Mouse (Mus musculus) neural tube, embryonic 11.5 days (tissue): ENCODE measurements around the gene Rabep2. TPM values are rescaled to one million over a fixed set of nuclear protein-coding genes. Genes with fewer than 3 reads are reported as not detected.
"Not testable (repeated sequence)": the region's sequence is repeated elsewhere in the genome, so short reads cannot be mapped to it uniquely, and the experiment has no call there.

Source experiments
- ATAC-seq: fragments of 200-750 bp; cut with Nextera tagmentation; 2 replicates; pipeline ENCODE4 v1.8.0; 2017; ENCODE audit warnings: moderate number of reproducible peaks, mild to moderate bottlenecking, moderate TSS enrichment, moderate library complexity; ENCODE audit not compliant: insufficient read depth, low FRiP score, low TSS enrichment
- DNase-seq: peaks from one replicate; pipeline ENCODE4 v3.0.0-alpha.2; 2015; ENCODE audit warnings: low spot score
- H3K27ac ChIP-seq: fragments of 300-500 bp; sonication (generic); 2 replicates; pipeline ENCODE4 v1.5.1; 2014; ENCODE audit warnings: low read depth, mild to moderate bottlenecking, low read length
- H3K27me3 ChIP-seq: fragments of 300-500 bp; sonication (generic); 2 replicates; pipeline ENCODE4 v1.6.1; 2014; ENCODE audit warnings: mild to moderate bottlenecking, low read length, mixed read lengths; ENCODE audit not compliant: control insufficient read depth, insufficient read depth
- H3K36me3 ChIP-seq: fragments of 300-500 bp; sonication (generic); 2 replicates; pipeline ENCODE4 v1.6.1; 2014; ENCODE audit warnings: mild to moderate bottlenecking, low read length, moderate library complexity, mixed read lengths; ENCODE audit not compliant: control insufficient read depth, insufficient read depth
- H3K4me1 ChIP-seq: fragments of 300-500 bp; sonication (generic); 2 replicates; pipeline ENCODE4 v1.6.1; 2014; ENCODE audit warnings: low read length, mixed read lengths; ENCODE audit not compliant: control insufficient read depth, insufficient read depth
- H3K4me2 ChIP-seq: fragments of 300-500 bp; sonication (generic); 2 replicates; pipeline ENCODE4 v1.6.1; 2014; ENCODE audit warnings: low read depth, mild to moderate bottlenecking, moderate library complexity
- H3K4me3 ChIP-seq: fragments of 300-500 bp; sonication (generic); 2 replicates; pipeline ENCODE4 v1.5.1; 2014; ENCODE audit warnings: low read depth, low read length
- H3K9ac ChIP-seq: fragments of 300-500 bp; sonication (generic); 2 replicates; pipeline ENCODE4 v1.6.1; 2014; ENCODE audit warnings: mild to moderate bottlenecking, low read length
- H3K9me3 ChIP-seq: fragments of 300-500 bp; sonication (generic); 2 replicates; pipeline ENCODE4 v1.6.1; 2016; ENCODE audit warnings: low read length; ENCODE audit not compliant: control insufficient read depth
- WGBS: fragments of 180-500 bp; shearing (Covaris S2); extraction: QIAGEN DNeasy Blood & Tissue Kit; methylation state at CpG from one replicate; pipeline ENCODE4 v1.1.7; 2014; 5-methylcytosine and 5-hydroxymethylcytosine counted together
- polyA plus RNA-seq: library from polyadenylated mRNA; unstranded; fragments of >200 nt; fragmentation: Nextera tagmentation; extraction: Ambion mirVana; gene quantifications from 2 replicates; pipeline ENCODE4 v1.2.1, GENCODE M21; 2014

Gene Rabep2
- polyA plus RNA-seq, 1 experiment from 2014 or later: 21.4 TPM

- H3K27me3 ChIP-seq, H3K4me1 ChIP-seq, H3K9ac ChIP-seq, H3K27ac ChIP-seq, H3K4me2 ChIP-seq, H3K36me3 ChIP-seq, H3K4me3 ChIP-seq, ATAC-seq, DNase-seq, H3K9me3 ChIP-seq: not testable (repeated sequence)
- 84% methylated on average over 6 of the region's 8 CpGs for WGBS
Measured at GRCm38 (mm10) chr7:126402518-126402917, 26.0 kb upstream of the Rabep2 start.

- 82% methylated on average over 2 of the region's 2 CpGs for WGBS
- H3K27me3 ChIP-seq: no peaks in the 10 kb centered on the region
- H3K9ac ChIP-seq: no peak overlapping the region
- ATAC-seq (no peak), DNase-seq (no peak)
- no peak overlapping the region for H3K4me2 ChIP-seq
- no peaks in the 10 kb centered on the region for H3K36me3 ChIP-seq
- no peak overlapping the region for H3K4me3 ChIP-seq
- H3K9me3 ChIP-seq: no peaks in the 10 kb centered on the region
- no peaks in the 10 kb centered on the region for H3K4me1 ChIP-seq
- H3K27ac ChIP-seq: no peak overlapping the region
Measured at GRCm38 (mm10) chr7:126408686-126409085, 19.9 kb upstream of the Rabep2 start.

GRCm38 (mm10) chr7:126411061-126411460 lies 17.5 kb upstream of the Rabep2 start:
- Histone ChIP-seq H3K4me1 (no peaks in the 10 kb centered on the region), H3K36me3 (no peaks in the 10 kb centered on the region), H3K27ac (no peak overlapping the region), H3K27me3 (no peaks in the 10 kb centered on the region), H3K9me3 (no peaks in the 10 kb centered on the region), H3K9ac (no peak overlapping the region), H3K4me2 (no peak overlapping the region), H3K4me3 (no peak overlapping the region)
- ATAC-seq (no peak), DNase-seq (no peak)
- WGBS: 88% methylated on average over 4 of the region's 4 CpGs

GRCm38 (mm10) chr7:126414725-126415124 lies 13.8 kb upstream of the Rabep2 start, which contains the start of gene Cd19:
Cd19 (minus strand) TSS chr7:126414889.
- no peak for ATAC-seq

GRCm38 (mm10) chr7:126416615-126417014 lies 11.9 kb upstream of the Rabep2 start:
- Histone ChIP-seq H3K36me3 (no peaks in the 10 kb centered on the region), H3K9ac (no peak overlapping the region), H3K4me1 (no peaks in the 10 kb centered on the region), H3K4me3 (no peak overlapping the region), H3K27me3 (no peaks in the 10 kb centered on the region), H3K4me2 (no peak overlapping the region), H3K27ac (no peak overlapping the region), H3K9me3 (no peaks in the 10 kb centered on the region)
- WGBS: 65% methylated on average over 2 of the region's 2 CpGs
- ATAC-seq (no peak), DNase-seq (no peak)

More at GRCm38 (mm10) chr7:126414725-126415124, 13.8 kb upstream of the Rabep2 start, which contains the start of gene Cd19:
- no peaks in the 10 kb centered on the region for H3K36me3 ChIP-seq
- WGBS: 88% methylated on average over 6 of the region's 6 CpGs
- no peaks in the 10 kb centered on the region for H3K27me3 ChIP-seq
- H3K9me3 ChIP-seq: no peaks in the 10 kb centered on the region
- no peak within 1 kb of the TSS for H3K4me3 ChIP-seq
- no peak for DNase-seq
- H3K4me2 ChIP-seq: no peak within 1 kb of the TSS
- H3K27ac ChIP-seq: no peak within 1 kb of the TSS
- H3K4me1 ChIP-seq: no peaks in the 10 kb centered on the region
- H3K9ac ChIP-seq: no peak within 1 kb of the TSS

- WGBS: 35% methylated on average over 8 of the region's 8 CpGs
- Histone ChIP-seq H3K4me3 (no peak overlapping the region), H3K36me3 (no peaks in the 10 kb centered on the region), H3K9ac (no peak overlapping the region), H3K9me3 (no peaks in the 10 kb centered on the region), H3K27me3 (no peaks in the 10 kb centered on the region), H3K4me1 (no peaks in the 10 kb centered on the region), H3K27ac (no peak overlapping the region), H3K4me2 (no peak overlapping the region)
- DNase-seq (no peak), ATAC-seq (no peak)
Measured at GRCm38 (mm10) chr7:126417045-126417444, 11.5 kb upstream of the Rabep2 start.

DNA sequence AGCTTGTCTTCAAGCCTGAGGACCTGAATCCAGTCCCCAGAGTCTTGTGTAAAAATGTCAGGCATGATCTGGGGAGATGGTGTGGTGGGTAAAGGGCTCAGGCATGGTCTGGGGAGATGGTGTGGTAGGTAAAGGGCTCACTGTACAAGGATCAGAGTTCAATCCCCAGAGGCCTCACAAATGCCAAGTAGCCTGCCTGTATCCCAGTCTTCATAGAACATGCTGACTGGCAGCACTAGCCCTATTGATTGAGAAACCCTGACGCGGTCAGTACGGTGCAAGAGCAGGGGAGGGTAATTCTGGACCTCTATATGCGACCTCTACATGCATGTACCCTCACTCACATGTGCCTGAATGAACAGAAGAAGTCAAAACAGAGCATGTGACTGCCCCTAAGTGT lies 11.0 kb upstream of the Rabep2 start:
- Histone ChIP-seq H3K27ac (no peak overlapping the region), H3K9ac (no peak overlapping the region)

GRCm38 (mm10) chr7:126418496-126418895 lies 10.1 kb upstream of the Rabep2 start:
- WGBS: 80% methylated on average over 3 of the region's 3 CpGs
- no peak for DNase-seq

More for the DNA sequence above, 11.0 kb upstream of the Rabep2 start:
- no peaks in the 10 kb centered on the region for H3K36me3 ChIP-seq
- H3K4me1 ChIP-seq: no peaks in the 10 kb centered on the region
- no peak for DNase-seq
- ATAC-seq: no peak
- WGBS: 94% methylated on average over 4 of the region's 4 CpGs
- no peaks in the 10 kb centered on the region for H3K27me3 ChIP-seq
- no peak overlapping the region for H3K4me2 ChIP-seq
- H3K4me3 ChIP-seq: no peak overlapping the region
- no peaks in the 10 kb centered on the region for H3K9me3 ChIP-seq

DNA sequence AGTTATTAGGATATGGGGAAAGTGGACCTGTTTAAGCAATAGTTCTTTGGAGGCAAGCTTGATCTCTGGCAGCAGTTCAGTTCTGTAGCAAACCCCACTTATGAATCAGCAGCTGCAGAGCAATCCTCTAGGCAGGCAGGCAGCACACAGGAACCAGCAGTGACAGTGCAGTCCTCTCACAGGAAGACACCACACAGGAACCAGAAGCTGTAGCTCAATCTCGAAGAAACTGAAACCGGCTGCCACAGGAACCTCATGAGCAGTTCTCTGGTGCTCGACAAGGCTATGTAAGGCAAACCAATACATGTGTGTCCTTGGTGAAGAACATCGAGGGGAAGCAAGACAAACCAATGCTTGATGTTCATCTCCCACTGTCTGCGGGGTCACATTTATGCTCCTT lies 6.8 kb upstream of the Rabep2 start:
- H3K9ac ChIP-seq: no peak overlapping the region
- no peak for ATAC-seq
- no peak overlapping the region for H3K27ac ChIP-seq
- no peaks in the 10 kb centered on the region for H3K9me3 ChIP-seq
- no peak for DNase-seq
- H3K36me3 ChIP-seq: no peaks in the 10 kb centered on the region
- H3K4me1 ChIP-seq: no peaks in the 10 kb centered on the region
- no peak overlapping the region for H3K4me3 ChIP-seq
- no peak overlapping the region for H3K4me2 ChIP-seq
- H3K27me3 ChIP-seq: no peaks in the 10 kb centered on the region
- 88% methylated on average over 5 of the region's 5 CpGs for WGBS

More at GRCm38 (mm10) chr7:126418496-126418895, 10.1 kb upstream of the Rabep2 start:
- no peak overlapping the region for H3K9ac ChIP-seq
- H3K4me3 ChIP-seq: no peak overlapping the region
- H3K27me3 ChIP-seq: no peaks in the 10 kb centered on the region
- no peaks in the 10 kb centered on the region for H3K36me3 ChIP-seq
- ATAC-seq: no peak
- no peaks in the 10 kb centered on the region for H3K9me3 ChIP-seq
- H3K4me2 ChIP-seq: no peak overlapping the region
- H3K4me1 ChIP-seq: no peaks in the 10 kb centered on the region
- H3K27ac ChIP-seq: no peak overlapping the region
